Mouse (Mus musculus) liver, embryonic 15.5 days (tissue): ENCODE results near the gene Dnaja3. TPM values are rescaled to one million over a fixed set of nuclear protein-coding genes. Genes with fewer than 3 reads are reported as not detected.

Experiments
- ATAC-seq: fragments of 200-750 bp; cut with Nextera tagmentation; 2 replicates; pipeline ENCODE4 v1.8.0; 2017; ENCODE audit warnings: moderate number of reproducible peaks, mild to moderate bottlenecking, moderate library complexity; ENCODE audit not compliant: insufficient read depth
- H3K27ac ChIP-seq: fragments of 300-500 bp; sonication (generic); replicated peaks from 2 replicates; pipeline ENCODE4 v1.5.1; 2015; ENCODE audit warnings: mild to moderate bottlenecking, inconsistent platforms
- H3K27me3 ChIP-seq: fragments of 300-500 bp; sonication (generic); 2 replicates; pipeline ENCODE4 v1.6.1; 2015; ENCODE audit warnings: mild to moderate bottlenecking, inconsistent platforms
- H3K36me3 ChIP-seq: fragments of 300-500 bp; sonication (generic); replicated peaks from 2 replicates; pipeline ENCODE4 v1.6.1; 2015; ENCODE audit warnings: moderate library complexity, mild to moderate bottlenecking, inconsistent platforms
- H3K4me1 ChIP-seq: fragments of 300-500 bp; sonication (generic); replicated peaks from 2 replicates; pipeline ENCODE4 v1.6.1; 2015; ENCODE audit warnings: inconsistent platforms
- H3K4me2 ChIP-seq: fragments of 300-500 bp; sonication (generic); 2 replicates; pipeline ENCODE4 v1.6.1; 2015; ENCODE audit warnings: moderate library complexity, mild to moderate bottlenecking, inconsistent platforms
- H3K4me3 ChIP-seq: fragments of 300-500 bp; sonication (generic); replicated peaks from 2 replicates; pipeline ENCODE4 v1.5.1; 2015; ENCODE audit warnings: mild to moderate bottlenecking, inconsistent platforms
- H3K9ac ChIP-seq: fragments of 300-500 bp; sonication (generic); 2 replicates; pipeline ENCODE4 v1.6.1; 2015; ENCODE audit warnings: moderate library complexity, mild to moderate bottlenecking, inconsistent platforms
- H3K9me3 ChIP-seq: fragments of 300-500 bp; sonication (generic); replicated peaks from 2 replicates; pipeline ENCODE4 v1.6.1; 2016; ENCODE audit warnings: inconsistent platforms
- WGBS: fragments of 180-500 bp; shearing (Covaris S2); methylation state at CpG from one replicate; pipeline ENCODE4 v1.1.7; 2015; ENCODE audit warnings: mixed read lengths; ENCODE audit not compliant: insufficient replicate concordance; 5-methylcytosine and 5-hydroxymethylcytosine counted together
- polyA plus RNA-seq: library from polyadenylated mRNA; unstranded; fragments of >200 nt; fragmentation: Nextera tagmentation; extraction: Ambion mirVana; gene quantifications from 2 replicates; pipeline ENCODE4 v1.2.1, GENCODE M21; 2015

Dnaja3 gene
- polyA plus RNA-seq, 1 experiment from 2014 or later: 45.7 TPM

- no peaks in the 10 kb centered on the region for H3K9me3 ChIP-seq
- H3K36me3 ChIP-seq: peaks cover 14% of the 10 kb centered on the region
- no peak overlapping the region for H3K4me3 ChIP-seq
- ATAC-seq: no peak
- no peak overlapping the region for H3K4me2 ChIP-seq
- peaks cover 30% of the 10 kb centered on the region for H3K4me1 ChIP-seq
- H3K9ac ChIP-seq: no peak overlapping the region
- H3K27me3 ChIP-seq: no peaks in the 10 kb centered on the region
- WGBS: 68% methylated on average over 11 of the region's 11 CpGs
- H3K27ac ChIP-seq: no peak overlapping the region
Observed at GRCm38 (mm10) chr16:4643670-4644419, 4.1 kb downstream of the Dnaja3 start.

DNA sequence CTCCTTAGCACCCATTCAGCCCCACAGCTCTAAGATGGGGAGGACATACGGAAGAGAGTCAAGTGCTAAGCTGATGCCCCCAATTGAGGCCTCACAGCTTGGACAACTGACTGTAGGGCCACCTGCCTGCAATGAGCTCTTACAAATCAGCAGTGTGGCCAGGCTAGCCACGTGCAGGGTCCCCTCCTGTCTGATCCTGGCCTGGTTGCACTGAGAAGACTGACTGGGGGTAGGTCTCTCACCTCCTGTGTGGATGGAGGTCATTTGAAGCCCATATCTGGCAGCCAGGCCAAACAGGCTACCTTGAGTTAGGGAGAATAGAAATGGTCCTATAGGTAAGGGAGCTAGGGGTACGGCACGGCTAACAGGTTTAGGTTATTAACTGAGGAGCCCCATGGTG is 6.1 kb downstream of the Dnaja3 start:
- WGBS: 66% methylated on average over 4 of the region's 4 CpGs
- Histone ChIP-seq H3K4me1 (peaks cover 13% of the 10 kb centered on the region), H3K4me2 (no peak overlapping the region), H3K36me3 (peaks cover 29% of the 10 kb centered on the region), H3K27me3 (no peaks in the 10 kb centered on the region), H3K9ac (no peak overlapping the region), H3K27ac (no peak overlapping the region), H3K4me3 (no peak overlapping the region), H3K9me3 (no peaks in the 10 kb centered on the region)
- no peak for ATAC-seq

DNA sequence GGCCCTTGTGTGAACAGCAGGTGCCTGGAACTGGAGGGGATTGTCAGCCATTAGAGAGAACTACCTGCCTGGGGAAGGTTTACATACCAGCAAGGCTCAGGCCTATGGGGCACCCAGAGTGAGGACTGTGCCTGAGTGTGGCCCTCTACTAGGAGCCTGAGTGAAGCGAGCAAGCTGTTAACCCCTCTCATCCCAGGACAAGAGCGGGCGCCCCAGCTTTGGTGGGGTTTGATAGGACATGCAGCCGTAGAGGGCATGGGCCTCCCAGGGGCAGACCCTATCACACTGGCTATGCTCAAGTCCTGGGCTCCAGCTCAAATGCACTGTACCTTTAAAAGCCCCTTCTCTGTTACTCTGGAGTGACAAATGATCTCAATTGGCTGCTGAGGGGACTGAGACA is 7.0 kb downstream of the Dnaja3 start:
- no peak overlapping the region for H3K4me3 ChIP-seq
- no peak overlapping the region for H3K4me2 ChIP-seq
- H3K27me3 ChIP-seq: no peaks in the 10 kb centered on the region
- H3K36me3 ChIP-seq: peaks cover 32% of the 10 kb centered on the region
- ATAC-seq: no peak
- peaks cover 5% of the 10 kb centered on the region for H3K4me1 ChIP-seq
- H3K9ac ChIP-seq: no peak overlapping the region
- WGBS: 83% methylated on average over 4 of the region's 4 CpGs
- H3K9me3 ChIP-seq: no peaks in the 10 kb centered on the region
- H3K27ac ChIP-seq: no peak overlapping the region

DNA sequence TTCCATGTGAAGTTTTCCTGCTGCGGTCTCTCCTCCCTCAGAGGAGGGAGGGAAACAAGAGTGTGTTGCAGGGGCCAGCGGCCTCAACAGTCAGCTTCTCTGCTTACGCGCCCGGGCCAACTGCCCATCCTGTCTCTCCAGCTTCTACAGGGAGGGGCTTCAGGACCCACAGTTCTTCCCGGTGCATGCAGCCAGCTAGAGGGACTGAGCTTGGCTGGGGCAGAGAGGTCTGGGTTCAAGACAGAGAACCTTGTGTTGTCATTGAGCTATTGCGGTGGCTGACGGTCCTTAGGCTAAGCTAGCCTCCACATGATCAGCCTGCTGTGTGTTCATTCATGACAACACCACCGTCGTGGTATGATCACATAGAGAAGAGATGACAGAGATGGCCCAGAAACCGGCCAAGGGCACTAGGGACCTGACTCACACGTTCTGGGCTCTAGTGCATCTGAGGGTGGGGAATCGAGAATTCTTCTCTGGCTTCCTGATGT is 7.9 kb downstream of the Dnaja3 start:
- WGBS: 70% methylated on average over 13 of the region's 13 CpGs
- no peak for ATAC-seq
- H3K27ac ChIP-seq: no peak overlapping the region

GRCm38 (mm10) chr16:4648416-4649023 is 8.7 kb downstream of the Dnaja3 start:
- 82% methylated on average over 28 of the region's 28 CpGs for WGBS
- Histone ChIP-seq H3K9me3 (no peaks in the 10 kb centered on the region), H3K36me3 (peaks cover 40% of the 10 kb centered on the region), H3K27ac (no peak overlapping the region), H3K4me2 (no peak overlapping the region), H3K4me1 (no peaks in the 10 kb centered on the region; the same call in 1 of the 2 replicates), H3K4me3 (no peak overlapping the region), H3K9ac (no peak overlapping the region), H3K27me3 (no peaks in the 10 kb centered on the region)
- ATAC-seq: no peak

More for the DNA sequence above, 7.9 kb downstream of the Dnaja3 start:
- Histone ChIP-seq H3K36me3 (peaks cover 39% of the 10 kb centered on the region), H3K4me1 (no peaks in the 10 kb centered on the region; the same call in none of the 2 replicates), H3K4me2 (no peak overlapping the region), H3K9me3 (no peaks in the 10 kb centered on the region), H3K4me3 (no peak overlapping the region), H3K27me3 (no peaks in the 10 kb centered on the region), H3K9ac (no peak overlapping the region)

GRCm38 (mm10) chr16:4649211-4649610 is 9.4 kb downstream of the Dnaja3 start:
- no peak overlapping the region for H3K27ac ChIP-seq
- no peaks in the 10 kb centered on the region for H3K27me3 ChIP-seq
- H3K4me2 ChIP-seq: no peak overlapping the region
- ATAC-seq: no peak
- no peaks in the 10 kb centered on the region for H3K9me3 ChIP-seq
- 77% methylated on average over 5 of the region's 5 CpGs for WGBS
- no peaks in the 10 kb centered on the region for H3K4me1 ChIP-seq
- no peak overlapping the region for H3K9ac ChIP-seq
- H3K4me3 ChIP-seq: no peak overlapping the region
- peaks cover 34% of the 10 kb centered on the region for H3K36me3 ChIP-seq

- ATAC-seq: no peak
- no peak overlapping the region for H3K27ac ChIP-seq
- H3K9ac ChIP-seq: no peak overlapping the region
- 77% methylated on average over 11 of the region's 11 CpGs for WGBS
- no peaks in the 10 kb centered on the region for H3K4me1 ChIP-seq
- H3K27me3 ChIP-seq: no peaks in the 10 kb centered on the region
- H3K9me3 ChIP-seq: no peaks in the 10 kb centered on the region
- H3K4me3 ChIP-seq: no peak overlapping the region
- no peak overlapping the region for H3K4me2 ChIP-seq
- peaks cover 34% of the 10 kb centered on the region for H3K36me3 ChIP-seq
Observed at GRCm38 (mm10) chr16:4649692-4650091, 9.9 kb downstream of the Dnaja3 start.

DNA sequence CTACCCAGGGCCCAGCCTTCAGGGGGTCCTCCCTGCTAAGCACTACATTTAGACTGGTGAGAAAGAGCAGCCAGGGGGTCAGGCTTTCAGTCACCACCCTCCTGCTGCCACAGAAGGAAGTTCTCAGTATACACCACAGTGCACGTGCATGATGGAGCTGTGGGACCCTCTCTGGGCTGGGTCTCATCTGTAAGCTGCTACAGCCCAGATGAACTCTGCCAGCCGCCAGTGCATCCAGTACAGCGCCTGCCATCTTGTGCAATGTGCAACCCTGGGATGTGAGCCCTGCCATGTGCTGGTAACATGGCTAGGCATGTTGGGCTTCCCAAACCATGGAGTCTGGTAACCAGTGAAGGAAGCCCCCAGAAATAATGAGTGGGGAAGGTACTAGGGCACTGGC is 10.4 kb downstream of the Dnaja3 start:
- WGBS: 68% methylated on average over 3 of the region's 3 CpGs
- no peak for ATAC-seq
- Histone ChIP-seq H3K4me3 (no peak overlapping the region), H3K36me3 (peaks cover 38% of the 10 kb centered on the region), H3K4me2 (no peak overlapping the region), H3K9me3 (no peaks in the 10 kb centered on the region), H3K27me3 (no peaks in the 10 kb centered on the region), H3K4me1 (peaks cover 3% of the 10 kb centered on the region; the same call in 1 of the 2 replicates), H3K9ac (no peak overlapping the region), H3K27ac (no peak overlapping the region)

DNA sequence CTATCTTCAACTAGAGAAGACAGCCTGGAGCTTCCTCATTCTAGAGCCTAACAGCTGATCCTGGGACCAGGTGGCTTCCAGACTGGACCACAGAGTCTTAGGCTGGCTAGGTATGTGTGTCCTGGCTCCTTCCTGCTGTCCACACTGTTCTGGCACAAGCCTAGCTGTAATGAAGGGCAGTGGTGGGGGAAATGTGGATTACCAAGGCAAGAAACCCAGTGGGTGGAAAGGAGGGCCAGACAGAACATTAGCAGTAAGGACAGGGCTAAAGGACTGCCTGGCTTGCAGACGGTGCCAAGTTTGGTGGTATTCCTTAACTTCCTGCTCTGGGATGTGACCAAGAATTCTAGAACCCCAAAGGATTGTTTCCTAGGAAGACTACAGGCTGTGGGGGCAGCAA is 11.3 kb downstream of the Dnaja3 start:
- Histone ChIP-seq H3K36me3 (peaks cover 38% of the 10 kb centered on the region), H3K9me3 (no peaks in the 10 kb centered on the region), H3K4me3 (no peak overlapping the region), H3K27me3 (no peaks in the 10 kb centered on the region), H3K9ac (no peak overlapping the region), H3K27ac (no peak overlapping the region), H3K4me2 (no peak overlapping the region), H3K4me1 (peaks cover 12% of the 10 kb centered on the region)
- 79% methylated on average over 1 of the region's 1 CpGs for WGBS
- ATAC-seq: no peak

DNA sequence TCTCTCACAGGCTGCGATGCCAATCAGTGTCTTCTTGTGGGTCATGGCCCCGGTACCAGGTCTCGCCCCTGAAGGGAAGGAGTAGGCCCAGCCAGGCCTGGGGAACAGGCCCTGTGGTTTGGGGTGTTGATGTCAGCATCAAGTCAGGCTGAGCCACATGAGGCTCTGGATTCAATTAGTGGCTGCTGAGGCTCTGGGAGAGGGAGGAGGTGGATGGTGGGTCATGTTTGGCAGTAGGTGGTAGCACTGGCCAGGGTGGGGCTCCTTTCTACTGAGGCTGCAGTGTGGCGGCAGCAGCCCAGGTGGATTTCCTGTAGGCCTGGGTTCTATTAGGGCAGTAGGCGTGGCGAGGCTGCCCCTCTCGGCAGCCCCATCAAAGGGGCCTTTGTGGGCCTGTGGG is 11.8 kb downstream of the Dnaja3 start:
- Histone ChIP-seq H3K9me3 (no peaks in the 10 kb centered on the region), H3K4me3 (no peak overlapping the region), H3K27me3 (no peaks in the 10 kb centered on the region), H3K27ac (no peak overlapping the region), H3K9ac (no peak overlapping the region), H3K4me1 (peaks cover 16% of the 10 kb centered on the region), H3K36me3 (peaks cover 38% of the 10 kb centered on the region), H3K4me2 (no peak overlapping the region)
- ATAC-seq: no peak
- WGBS: 68% methylated on average over 7 of the region's 7 CpGs

GRCm38 (mm10) chr16:4652707-4653416 is 13.1 kb downstream of the Dnaja3 start:
- H3K36me3 ChIP-seq: peaks cover 38% of the 10 kb centered on the region
- no peak overlapping the region for H3K4me2 ChIP-seq
- no peak for ATAC-seq
- H3K27me3 ChIP-seq: no peaks in the 10 kb centered on the region
- peaks cover 20% of the 10 kb centered on the region for H3K4me1 ChIP-seq
- WGBS: 51% methylated on average over 4 of the region's 4 CpGs
- H3K27ac ChIP-seq: no peak overlapping the region
- H3K9ac ChIP-seq: no peak overlapping the region
- H3K4me3 ChIP-seq: no peak overlapping the region
- H3K9me3 ChIP-seq: no peaks in the 10 kb centered on the region
